Mouse (Mus musculus): Measurements from ENCODE around the gene Gm4969. TPM values are rescaled to one million over a fixed set of nuclear protein-coding genes. Genes with fewer than 3 reads are reported as not detected.
A peak's percentile ranks its signal among the peaks of the same experiment; 100 is the strongest.

Gm4969 gene
- polyA plus RNA-seq, 1 experiment from 2014 or later: 4.5 TPM

- ATAC-seq (ENCODE audit: low FRiP score, low TSS enrichment): peak; percentile 86
- peak overlapping the region; percentile 87 for H3K27ac ChIP-seq (ENCODE audit: low read depth, low read length)
- H3K4me1 ChIP-seq (ENCODE audit: control insufficient read depth, insufficient read depth, low read length): peaks cover 33% of the 10 kb centered on the region
- H3K9ac ChIP-seq (ENCODE audit: low read depth, low read length): peak overlapping the region; percentile 92
- peak overlapping the region; percentile 95 for H3K4me2 ChIP-seq (replicated peaks; ENCODE audit: low read depth, low read length)
- H3K36me3 ChIP-seq (ENCODE audit: control insufficient read depth, insufficient read depth, low read length): peaks cover 22% of the 10 kb centered on the region
- no peaks in the 10 kb centered on the region for H3K27me3 ChIP-seq (ENCODE audit: control insufficient read depth, insufficient read depth, low read length)
- peak overlapping the region; percentile 78 for H3K4me3 ChIP-seq (ENCODE audit: low read length)
- 1% methylated on average over 45 of the region's 45 CpGs for WGBS
- H3K9me3 ChIP-seq (ENCODE audit: control insufficient read depth, low read length): no peaks in the 10 kb centered on the region
Observed at GRCm38 (mm10) chr7:19093537-19094385, 24.4 kb downstream of the Gm4969 start.

- H3K4me3 ChIP-seq (ENCODE audit: low read length): peak overlapping the region; percentile 78
- peak; percentile 51 for ATAC-seq (ENCODE audit: low FRiP score, low TSS enrichment)
- peak overlapping the region; percentile 95 for H3K4me2 ChIP-seq (replicated peaks; ENCODE audit: low read depth, low read length)
- no peaks in the 10 kb centered on the region for H3K27me3 ChIP-seq (ENCODE audit: control insufficient read depth, insufficient read depth, low read length)
- H3K4me1 ChIP-seq (ENCODE audit: control insufficient read depth, insufficient read depth, low read length): peaks cover 33% of the 10 kb centered on the region
- peak overlapping the region; percentile 82 for H3K27ac ChIP-seq (ENCODE audit: low read depth, low read length)
- WGBS: under 1% methylated on average over 8 of the region's 15 CpGs
- H3K9me3 ChIP-seq (ENCODE audit: control insufficient read depth, low read length): no peaks in the 10 kb centered on the region
- peaks cover 26% of the 10 kb centered on the region for H3K36me3 ChIP-seq (ENCODE audit: control insufficient read depth, insufficient read depth, low read length)
- H3K9ac ChIP-seq (ENCODE audit: low read depth, low read length): peak overlapping the region; percentile 14
Observed at GRCm38 (mm10) chr7:19093174-19093521, 25.0 kb downstream of the Gm4969 start.

GRCm38 (mm10) chr7:19092381-19093173 is 25.6 kb downstream of the Gm4969 start:
- Histone ChIP-seq H3K36me3 (ENCODE audit: control insufficient read depth, insufficient read depth, low read length) (peaks cover 26% of the 10 kb centered on the region), H3K4me2 (replicated peaks; ENCODE audit: low read depth, low read length) (peak overlapping the region; percentile 95), H3K9me3 (ENCODE audit: control insufficient read depth, low read length) (no peaks in the 10 kb centered on the region), H3K9ac (ENCODE audit: low read depth, low read length) (peak overlapping the region; percentile 14), H3K4me3 (ENCODE audit: low read length) (peak overlapping the region; percentile 78), H3K27me3 (ENCODE audit: control insufficient read depth, insufficient read depth, low read length) (no peaks in the 10 kb centered on the region), H3K4me1 (ENCODE audit: control insufficient read depth, insufficient read depth, low read length) (peaks cover 32% of the 10 kb centered on the region), H3K27ac (ENCODE audit: low read depth, low read length) (peak overlapping the region; percentile 82)
- peak; percentile 48 for ATAC-seq (ENCODE audit: low FRiP score, low TSS enrichment)
- 4% methylated on average over 38 of the region's 38 CpGs for WGBS

- Histone ChIP-seq H3K27ac (ENCODE audit: low read depth, low read length) (no peak overlapping the region), H3K9me3 (ENCODE audit: control insufficient read depth, low read length) (no peaks in the 10 kb centered on the region), H3K4me3 (ENCODE audit: low read length) (no peak overlapping the region; the same call in 1 of the 2 replicates), H3K36me3 (ENCODE audit: control insufficient read depth, insufficient read depth, low read length) (peaks cover 24% of the 10 kb centered on the region), H3K27me3 (ENCODE audit: control insufficient read depth, insufficient read depth, low read length) (no peaks in the 10 kb centered on the region), H3K4me1 (ENCODE audit: control insufficient read depth, insufficient read depth, low read length) (peaks cover 26% of the 10 kb centered on the region), H3K9ac (ENCODE audit: low read depth, low read length) (peak overlapping the region; percentile 14; the same call in 1 of the 2 replicates), H3K4me2 (replicated peaks; ENCODE audit: low read depth, low read length) (peak overlapping the region; percentile 95)
- no peak for ATAC-seq (ENCODE audit: low FRiP score, low TSS enrichment)
- WGBS: 33% methylated on average over 14 of the region's 17 CpGs
Observed at GRCm38 (mm10) chr7:19091913-19092312, 26.3 kb downstream of the Gm4969 start.

GRCm38 (mm10) chr7:19088813-19089212 is 29.4 kb downstream of the Gm4969 start:
- Histone ChIP-seq H3K36me3 (ENCODE audit: control insufficient read depth, insufficient read depth, low read length) (peaks cover 24% of the 10 kb centered on the region), H3K4me1 (ENCODE audit: control insufficient read depth, insufficient read depth, low read length) (peaks cover 40% of the 10 kb centered on the region)

GRCm38 (mm10) chr7:19086760-19087159 is 31.4 kb downstream of the Gm4969 start:
- no peak for ATAC-seq (ENCODE audit: low FRiP score, low TSS enrichment)
- no peaks in the 10 kb centered on the region for H3K9me3 ChIP-seq (ENCODE audit: control insufficient read depth, low read length)
- peaks cover 31% of the 10 kb centered on the region for H3K36me3 ChIP-seq (ENCODE audit: control insufficient read depth, insufficient read depth, low read length)
- H3K27ac ChIP-seq (ENCODE audit: low read depth, low read length): no peak overlapping the region
- no peaks in the 10 kb centered on the region for H3K27me3 ChIP-seq (ENCODE audit: control insufficient read depth, insufficient read depth, low read length)
- WGBS: 66% methylated on average over 18 of the region's 18 CpGs
- peaks cover 45% of the 10 kb centered on the region for H3K4me1 ChIP-seq (ENCODE audit: control insufficient read depth, insufficient read depth, low read length)
- H3K4me3 ChIP-seq (ENCODE audit: low read length): no peak overlapping the region
- no peak overlapping the region for H3K4me2 ChIP-seq (replicated peaks; ENCODE audit: low read depth, low read length)
- H3K9ac ChIP-seq (ENCODE audit: low read depth, low read length): no peak overlapping the region

More at GRCm38 (mm10) chr7:19088813-19089212, 29.4 kb downstream of the Gm4969 start:
- H3K4me2 ChIP-seq (replicated peaks; ENCODE audit: low read depth, low read length): no peak overlapping the region
- H3K9ac ChIP-seq (ENCODE audit: low read depth, low read length): no peak overlapping the region
- no peak overlapping the region for H3K27ac ChIP-seq (ENCODE audit: low read depth, low read length)
- WGBS: 40% methylated on average over 10 of the region's 10 CpGs
- H3K4me3 ChIP-seq (ENCODE audit: low read length): no peak overlapping the region
- ATAC-seq (ENCODE audit: low FRiP score, low TSS enrichment): no peak
- no peaks in the 10 kb centered on the region for H3K27me3 ChIP-seq (ENCODE audit: control insufficient read depth, insufficient read depth, low read length)
- H3K9me3 ChIP-seq (ENCODE audit: control insufficient read depth, low read length): no peaks in the 10 kb centered on the region

GRCm38 (mm10) chr7:19086042-19086441 is 32.1 kb downstream of the Gm4969 start:
- no peaks in the 10 kb centered on the region for H3K27me3 ChIP-seq (ENCODE audit: control insufficient read depth, insufficient read depth, low read length)
- 9% methylated on average over 14 of the region's 14 CpGs for WGBS
- ATAC-seq (ENCODE audit: low FRiP score, low TSS enrichment): peak; percentile 18; the same call in 1 of the 2 replicates
- H3K4me2 ChIP-seq (replicated peaks; ENCODE audit: low read depth, low read length): peak overlapping the region; percentile 28
- H3K36me3 ChIP-seq (ENCODE audit: control insufficient read depth, insufficient read depth, low read length): peaks cover 35% of the 10 kb centered on the region
- peak overlapping the region; percentile 63; the same call in 1 of the 2 replicates for H3K27ac ChIP-seq (ENCODE audit: low read depth, low read length)
- H3K9me3 ChIP-seq (ENCODE audit: control insufficient read depth, low read length): no peaks in the 10 kb centered on the region
- H3K9ac ChIP-seq (ENCODE audit: low read depth, low read length): peak overlapping the region; percentile 28; the same call in 1 of the 2 replicates
- peaks cover 43% of the 10 kb centered on the region for H3K4me1 ChIP-seq (ENCODE audit: control insufficient read depth, insufficient read depth, low read length)
- peak overlapping the region; percentile 8; the same call in 1 of the 2 replicates for H3K4me3 ChIP-seq (ENCODE audit: low read length)

- ATAC-seq (ENCODE audit: low FRiP score, low TSS enrichment): peak; percentile 9; the same call in 1 of the 2 replicates
- Histone ChIP-seq H3K4me1 (ENCODE audit: control insufficient read depth, insufficient read depth, low read length) (peaks cover 43% of the 10 kb centered on the region), H3K36me3 (ENCODE audit: control insufficient read depth, insufficient read depth, low read length) (peaks cover 37% of the 10 kb centered on the region), H3K27ac (ENCODE audit: low read depth, low read length) (peak overlapping the region; percentile 63), H3K9ac (ENCODE audit: low read depth, low read length) (peak overlapping the region; percentile 28), H3K27me3 (ENCODE audit: control insufficient read depth, insufficient read depth, low read length) (no peaks in the 10 kb centered on the region), H3K4me3 (ENCODE audit: low read length) (peak overlapping the region; percentile 8; the same call in 1 of the 2 replicates), H3K9me3 (ENCODE audit: control insufficient read depth, low read length) (no peaks in the 10 kb centered on the region), H3K4me2 (replicated peaks; ENCODE audit: low read depth, low read length) (peak overlapping the region; percentile 28)
- WGBS: 3% methylated on average over 6 of the region's 6 CpGs
Observed at GRCm38 (mm10) chr7:19085495-19085894, 32.7 kb downstream of the Gm4969 start.

All from kidney, embryonic 14.5 days (tissue).